Mouse (Mus musculus) neural tube, embryonic 15.5 days (tissue): ENCODE data around the gene Syncrip. TPM values are rescaled to one million over a fixed set of nuclear protein-coding genes. Genes with fewer than 3 reads are reported as not detected.

Source experiments
- ATAC-seq: fragments of 200-750 bp; cut with Nextera tagmentation; 2 replicates; pipeline ENCODE4 v1.8.0; 2017; ENCODE audit warnings: mild to moderate bottlenecking, moderate TSS enrichment, moderate library complexity; ENCODE audit not compliant: low FRiP score
- H3K27ac ChIP-seq: fragments of 300-500 bp; sonication (generic); replicated peaks from 2 replicates; pipeline ENCODE4 v1.5.1; 2015; ENCODE audit warnings: mild to moderate bottlenecking, inconsistent platforms
- H3K27me3 ChIP-seq: fragments of 300-500 bp; sonication (generic); replicated peaks from 2 replicates; pipeline ENCODE4 v1.6.1; 2015; ENCODE audit warnings: inconsistent platforms
- H3K36me3 ChIP-seq: fragments of 300-500 bp; sonication (generic); 2 replicates; pipeline ENCODE4 v1.6.1; 2015; ENCODE audit warnings: inconsistent platforms
- H3K4me1 ChIP-seq: fragments of 300-500 bp; sonication (generic); 2 replicates; pipeline ENCODE4 v1.6.1; 2015; ENCODE audit warnings: inconsistent platforms
- H3K4me2 ChIP-seq: fragments of 300-500 bp; sonication (generic); 2 replicates; pipeline ENCODE4 v1.6.1; 2015; ENCODE audit warnings: inconsistent platforms, mild to moderate bottlenecking, moderate library complexity
- H3K4me3 ChIP-seq: fragments of 300-500 bp; sonication (generic); replicated peaks from 2 replicates; pipeline ENCODE4 v1.5.1; 2015; ENCODE audit warnings: mild to moderate bottlenecking, inconsistent platforms
- H3K9ac ChIP-seq: fragments of 300-500 bp; sonication (generic); replicated peaks from 2 replicates; pipeline ENCODE4 v1.6.1; 2015; ENCODE audit warnings: mild to moderate bottlenecking, inconsistent platforms
- H3K9me3 ChIP-seq: fragments of 300-500 bp; sonication (generic); replicated peaks from 2 replicates; pipeline ENCODE4 v1.6.1; 2016; ENCODE audit warnings: inconsistent platforms
- WGBS: fragments of 180-500 bp; shearing (Covaris S2); methylation state at CpG from one replicate; pipeline ENCODE4 v1.1.7; 2015; ENCODE audit warnings: mixed read lengths; 5-methylcytosine and 5-hydroxymethylcytosine counted together
- polyA plus RNA-seq: library from polyadenylated mRNA; unstranded; fragments of >200 nt; fragmentation: Nextera tagmentation; extraction: Ambion mirVana; gene quantifications from 2 replicates; pipeline ENCODE4 v1.2.1, GENCODE M21; 2015

Syncrip gene
- polyA plus RNA-seq, 1 experiment from 2014 or later = 66.7 TPM

- Histone ChIP-seq H3K9ac (no peak overlapping the region), H3K4me2 (no peak overlapping the region), H3K27me3 (no peaks in the 10 kb centered on the region), H3K36me3 (peaks cover 20% of the 10 kb centered on the region), H3K9me3 (no peaks in the 10 kb centered on the region), H3K4me3 (no peak overlapping the region), H3K4me1 (no peaks in the 10 kb centered on the region), H3K27ac (no peak overlapping the region)
- no peak for ATAC-seq
- WGBS = 58% methylated on average over 1 of the region's 1 CpGs
Observed at GRCm38 (mm10) chr9:88416752-88417151, 65.6 kb downstream of the Syncrip start.

DNA sequence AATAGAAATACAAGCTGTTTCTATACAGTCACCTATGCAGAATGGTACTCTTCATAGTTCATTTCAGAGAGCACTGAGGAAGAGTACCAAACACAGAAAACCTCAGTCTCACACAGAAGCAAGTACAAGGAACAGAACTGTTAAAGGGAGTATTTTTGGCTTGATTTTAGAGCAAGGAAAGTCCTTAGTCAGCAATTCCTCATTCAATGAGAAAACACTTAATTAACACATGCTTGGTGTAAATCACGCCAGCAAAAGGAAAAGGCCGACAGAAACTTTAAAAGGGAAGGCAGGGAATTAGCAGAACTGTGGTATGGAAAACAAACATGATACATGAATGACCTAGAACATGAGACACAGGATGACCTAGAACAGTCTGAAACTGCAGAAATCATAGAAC, 72.4 kb downstream of the Syncrip start:
- Histone ChIP-seq H3K27me3 (no peaks in the 10 kb centered on the region), H3K9me3 (no peaks in the 10 kb centered on the region), H3K4me3 (no peak overlapping the region), H3K36me3 (peaks cover 17% of the 10 kb centered on the region), H3K4me1 (no peaks in the 10 kb centered on the region), H3K4me2 (no peak overlapping the region), H3K9ac (no peak overlapping the region), H3K27ac (no peak overlapping the region)
- WGBS = 77% methylated on average over 2 of the region's 2 CpGs
- no peak for ATAC-seq

DNA sequence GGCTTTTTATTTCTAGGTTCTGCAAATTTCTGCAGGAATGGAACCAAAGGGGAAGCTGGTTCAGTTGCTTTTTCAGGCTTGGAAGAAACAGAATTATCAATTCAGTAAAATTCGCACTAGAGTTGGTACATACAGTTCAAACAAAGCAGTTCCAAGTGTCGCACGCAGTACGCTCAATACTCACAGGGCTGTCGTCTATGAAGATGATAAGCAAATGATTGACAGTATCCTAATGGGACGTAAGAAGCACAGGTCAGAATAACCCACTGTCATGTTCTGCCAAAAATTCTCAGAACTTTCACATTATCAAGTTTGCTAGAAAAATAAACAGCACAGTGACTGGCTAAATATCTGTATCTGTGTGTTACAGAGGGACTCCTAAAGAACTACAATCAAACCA, 77.9 kb downstream of the Syncrip start:
- H3K36me3 ChIP-seq = peaks cover 25% of the 10 kb centered on the region
- no peak overlapping the region for H3K9ac ChIP-seq
- H3K27me3 ChIP-seq = no peaks in the 10 kb centered on the region
- no peaks in the 10 kb centered on the region for H3K4me1 ChIP-seq
- WGBS = 95% methylated on average over 6 of the region's 6 CpGs
- no peak overlapping the region for H3K27ac ChIP-seq
- H3K9me3 ChIP-seq = no peaks in the 10 kb centered on the region
- no peak overlapping the region for H3K4me2 ChIP-seq
- H3K4me3 ChIP-seq = no peak overlapping the region
- no peak for ATAC-seq

DNA sequence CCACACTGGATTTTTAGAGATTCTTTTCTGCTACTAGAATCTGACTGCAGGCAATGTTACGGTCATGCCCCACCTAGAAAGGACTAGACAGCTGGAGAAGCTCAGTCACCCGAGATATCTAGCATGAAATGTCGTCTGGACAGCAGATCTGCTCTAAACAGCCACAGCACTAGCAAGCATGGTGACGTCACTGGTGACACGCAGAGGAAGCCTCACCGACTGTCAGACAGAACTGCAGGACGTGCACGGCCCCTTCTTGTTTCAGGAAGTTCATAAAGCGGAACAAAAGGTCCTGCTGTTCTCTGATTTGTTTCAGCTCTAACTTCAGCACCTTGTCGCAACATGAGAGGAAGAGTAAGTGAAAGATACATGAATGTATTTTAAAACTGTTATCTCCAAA, 78.3 kb downstream of the Syncrip start:
- Histone ChIP-seq H3K27ac (no peak overlapping the region), H3K9me3 (no peaks in the 10 kb centered on the region), H3K36me3 (peaks cover 22% of the 10 kb centered on the region), H3K4me1 (no peaks in the 10 kb centered on the region), H3K4me3 (no peak overlapping the region), H3K9ac (no peak overlapping the region), H3K4me2 (no peak overlapping the region), H3K27me3 (no peaks in the 10 kb centered on the region)
- 76% methylated on average over 10 of the region's 10 CpGs for WGBS
- ATAC-seq = no peak

- no peak for ATAC-seq
- Histone ChIP-seq H3K4me2 (no peak overlapping the region), H3K4me1 (no peaks in the 10 kb centered on the region), H3K36me3 (peaks cover 44% of the 10 kb centered on the region), H3K9me3 (no peaks in the 10 kb centered on the region), H3K9ac (no peak overlapping the region), H3K27me3 (no peaks in the 10 kb centered on the region), H3K27ac (no peak overlapping the region), H3K4me3 (no peak overlapping the region)
- WGBS = 90% methylated on average over 1 of the region's 1 CpGs
Observed at GRCm38 (mm10) chr9:88398461-88398860, 83.9 kb downstream of the Syncrip start.

Other genes starting within 250 kb of the Syncrip start
- 1.1 and 1.2 TPM in 2 replicates for gene Nt5e, start 155.4 kb downstream of the Syncrip start, polyA plus RNA-seq
- gene Snx14, start 43.6 kb downstream of the Syncrip start, polyA plus RNA-seq = 35.9 and 37.2 TPM in 2 replicates
- gene Gm20537, start 26.0 kb downstream of the Syncrip start, polyA plus RNA-seq = 0.59 and 0.60 TPM in 2 replicates
- gene Zfp949, start 65.4 kb upstream of the Syncrip start, polyA plus RNA-seq = 19.9 and 21.4 TPM in 2 replicates
- 0.08 and 0.20 TPM in 2 replicates for gene Trim43a, start 98.3 kb upstream of the Syncrip start, polyA plus RNA-seq
- 45.0 and 50.2 TPM in 2 replicates for gene Mthfsl, start 237.7 kb upstream of the Syncrip start, polyA plus RNA-seq
- gene Bcl2a1d, start 249.3 kb upstream of the Syncrip start, polyA plus RNA-seq = 1.2 TPM in 1 of 2 replicates, not detected in the other